Mouse (Mus musculus) C2C12 (cell line): Measurements from ENCODE around the gene Upp2.

Source experiments
- CEBPB ChIP-seq: IDR thresholded peaks from one replicate; pipeline ENCODE4 v1.6.1; 2011; ENCODE audit warnings: low read depth, mild to moderate bottlenecking, control low read depth, moderate library complexity
- CTCF ChIP-seq: IDR thresholded peaks from one replicate; pipeline ENCODE4 v1.5.1; 2011; ENCODE audit not compliant: control insufficient read depth, insufficient read depth, insufficient read length
- MYOG ChIP-seq: IDR thresholded peaks from one replicate; pipeline ENCODE4 v1.6.1; 2011; ENCODE audit not compliant: control insufficient read depth, insufficient read length; ENCODE audit errors: extremely low read depth
- USF1 ChIP-seq: IDR thresholded peaks from one replicate; pipeline ENCODE4 v1.6.1; 2011; ENCODE audit warnings: low read depth, mild to moderate bottlenecking, control low read depth, moderate library complexity

DNA sequence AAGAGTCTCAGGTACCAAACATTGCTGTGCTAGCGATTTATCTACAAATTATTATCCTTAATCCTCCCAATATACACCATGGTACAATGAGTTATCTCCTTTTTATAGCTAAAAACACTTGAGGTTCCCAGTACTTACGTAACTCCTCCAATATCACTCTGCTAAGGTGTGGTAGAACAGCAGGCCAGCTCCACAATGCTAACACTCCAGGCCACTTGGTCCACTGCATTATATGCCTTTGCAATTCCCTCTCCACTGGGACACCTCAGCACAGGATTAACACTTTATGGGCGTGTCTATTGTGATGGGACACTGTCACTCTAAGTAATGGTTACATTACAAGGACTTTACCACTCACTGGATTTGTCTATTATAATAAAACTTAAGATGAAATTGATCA, 30.3 kb upstream of the Upp2 start:
- TF ChIP-seq CTCF, result no peak
- no peak for TF ChIP-seq MYOG
- TF ChIP-seq USF1, result no peak
- no peak for TF ChIP-seq CEBPB
